Mouse (Mus musculus) CH12.LX (cell line): Measurements from ENCODE around the gene Klhl29. TPM values are rescaled to one million over a fixed set of nuclear protein-coding genes. Genes with fewer than 3 reads are reported as not detected.

Experiments used
- DNase-seq: peaks from one replicate; pipeline ENCODE4 v3.0.0-alpha.2; 2013; ENCODE audit errors: extremely low read depth
- H3K27ac ChIP-seq: 2 replicates; pipeline ENCODE4 v1.5.1; 2012; ENCODE audit warnings: low read depth, mild to moderate bottlenecking, control low read depth, moderate library complexity; ENCODE audit not compliant: insufficient read depth
- H3K27me3 ChIP-seq: replicated peaks from 2 replicates; pipeline ENCODE3; 2012; ENCODE audit warnings: inconsistent platforms
- H3K36me3 ChIP-seq, 2 experiments: replicated peaks in 1 of 2; 2 replicates each; pipeline versions ENCODE3 to v1.6.1; 2012; ENCODE audit warnings: inconsistent platforms in 1 of 2, low read length in 1 of 2, mild to moderate bottlenecking in 1 of 2, mixed read lengths in 1 of 2, moderate library complexity in 1 of 2; ENCODE audit not compliant: control insufficient read depth in 1 of 2, insufficient read depth in 1 of 2
- H3K4me1 ChIP-seq, 2 experiments: 2 replicates each; pipeline ENCODE4 v1.6.1; 2012; ENCODE audit warnings: inconsistent platforms in 1 of 2, moderate library complexity in 1 of 2; ENCODE audit not compliant: insufficient read depth in 2 of 2, control insufficient read depth in 1 of 2
- H3K4me2 ChIP-seq: 2 replicates; pipeline ENCODE4 v1.6.1; 2012; ENCODE audit warnings: low read depth, mild to moderate bottlenecking, control low read depth; ENCODE audit not compliant: poor library complexity, insufficient read depth, severe bottlenecking
- H3K4me3 ChIP-seq, 3 experiments: fragments of 150-350 bp in 1 of 3; sonication (generic) in 1 of 3; replicated peaks in 1 of 3; 2 replicates each; pipeline versions ENCODE3 to v1.5.1; 2011 to 2012; ENCODE audit warnings: low read depth in 2 of 3, low read length in 2 of 3, mild to moderate bottlenecking in 2 of 3, moderate library complexity in 2 of 3, control low read depth in 1 of 3, improper control_type of control experiment in 1 of 3, inconsistent platforms in 1 of 3, mixed read lengths in 1 of 3; ENCODE audit not compliant: poor library complexity in 1 of 3
- H3K79me2 ChIP-seq: replicated peaks from 2 replicates; pipeline ENCODE4 v1.6.1; 2012; ENCODE audit warnings: mild to moderate bottlenecking, moderate library complexity; ENCODE audit not compliant: control insufficient read depth, poor library complexity, insufficient read depth, severe bottlenecking; ENCODE audit errors: extremely low read depth
- H3K9ac ChIP-seq: 2 replicates; pipeline ENCODE4 v1.6.1; 2012; ENCODE audit warnings: low read depth, mild to moderate bottlenecking, control low read depth, moderate library complexity; ENCODE audit not compliant: insufficient read depth
- H3K9me3 ChIP-seq: replicated peaks from 2 replicates; pipeline ENCODE3; 2012; ENCODE audit warnings: low read length, inconsistent platforms, mixed read lengths
- CTCF ChIP-seq, 2 experiments: IDR thresholded peaks in 1 of 2; conservative IDR thresholded peaks in 1 of 2; 2 replicates each; pipeline ENCODE4 v1.5.1; 2011 to 2012; ENCODE audit warnings: low read depth in 2 of 2, low read length in 2 of 2, improper control_type of control experiment in 1 of 2, inconsistent platforms in 1 of 2, mild to moderate bottlenecking in 1 of 2, moderate library complexity in 1 of 2
- E2F4 ChIP-seq: IDR thresholded peaks from 2 replicates; pipeline ENCODE4 v1.6.1; 2011; ENCODE audit warnings: low read depth, low read length, improper control_type of control experiment; ENCODE audit not compliant: insufficient replicate concordance
- EP300 ChIP-seq: IDR thresholded peaks from 2 replicates; pipeline ENCODE4 v1.6.1; 2011; ENCODE audit warnings: low read length, improper control_type of control experiment
- ETS1 ChIP-seq: conservative IDR thresholded peaks from 2 replicates; pipeline ENCODE4 v1.6.1; 2012; ENCODE audit warnings: low read depth, mild to moderate bottlenecking, inconsistent platforms, low read length, improper control_type of control experiment, moderate library complexity
- GABPA ChIP-seq: IDR thresholded peaks from 2 replicates; pipeline ENCODE4 v1.6.1; 2012; ENCODE audit warnings: low read depth, low read length, improper control_type of control experiment, inconsistent platforms; ENCODE audit not compliant: insufficient replicate concordance
- JUN ChIP-seq: IDR thresholded peaks from 2 replicates; pipeline ENCODE4 v1.6.1; 2011; ENCODE audit warnings: low read depth, mild to moderate bottlenecking, low read length, improper control_type of control experiment, moderate library complexity; ENCODE audit not compliant: insufficient read depth
- KAT2A ChIP-seq: IDR thresholded peaks from 2 replicates; pipeline ENCODE4 v1.6.1; 2012; ENCODE audit warnings: low read length, improper control_type of control experiment, inconsistent platforms; ENCODE audit not compliant: insufficient replicate concordance
- MAFK ChIP-seq: IDR thresholded peaks from 2 replicates; pipeline ENCODE4 v1.6.1; 2011; ENCODE audit warnings: low read length, improper control_type of control experiment; ENCODE audit not compliant: insufficient replicate concordance
- MAX ChIP-seq: IDR thresholded peaks from 2 replicates; pipeline ENCODE4 v1.6.1; 2011; ENCODE audit warnings: low read length, improper control_type of control experiment
- MAZ ChIP-seq: IDR thresholded peaks from 2 replicates; pipeline ENCODE4 v1.6.1; 2012; ENCODE audit warnings: low read depth, mild to moderate bottlenecking, inconsistent platforms, low read length, improper control_type of control experiment, moderate library complexity
- MXI1 ChIP-seq: IDR thresholded peaks from 2 replicates; pipeline ENCODE4 v1.6.1; 2011; ENCODE audit warnings: mild to moderate bottlenecking, low read depth, low read length, improper control_type of control experiment
- MYC ChIP-seq: IDR thresholded peaks from 2 replicates; pipeline ENCODE4 v1.6.1; 2011; ENCODE audit warnings: low read depth, mild to moderate bottlenecking, improper control_type of control experiment, low read length
- NELFE ChIP-seq: IDR thresholded peaks from 2 replicates; pipeline ENCODE4 v1.6.1; 2011; ENCODE audit warnings: low read depth, low read length, improper control_type of control experiment
- NRF1 ChIP-seq: IDR thresholded peaks from 2 replicates; pipeline ENCODE4 v1.6.1; 2014; ENCODE audit warnings: low read depth, mild to moderate bottlenecking, inconsistent platforms, low read length, improper control_type of control experiment, moderate library complexity
- PAX5 ChIP-seq: IDR thresholded peaks from 2 replicates; pipeline ENCODE4 v1.6.1; 2012; ENCODE audit warnings: low read length, inconsistent platforms, mixed read lengths
- POLR2A ChIP-seq: IDR thresholded peaks from 2 replicates; pipeline ENCODE4 v1.6.1; 2011; ENCODE audit warnings: low read depth, mild to moderate bottlenecking, improper control_type of control experiment, low read length
- POLR2AphosphoS2 ChIP-seq: IDR thresholded peaks from 2 replicates; pipeline ENCODE4 v1.6.1; 2011; ENCODE audit warnings: low read depth, low read length, improper control_type of control experiment
- SIN3A ChIP-seq: IDR thresholded peaks from 2 replicates; pipeline ENCODE4 v1.6.1; 2012; ENCODE audit warnings: low read length, improper control_type of control experiment, inconsistent platforms
- SMC3 ChIP-seq: IDR thresholded peaks from 2 replicates; pipeline ENCODE4 v1.6.1; 2011; ENCODE audit warnings: low read depth, low read length, improper control_type of control experiment
- TBP ChIP-seq: conservative IDR thresholded peaks from 2 replicates; pipeline ENCODE4 v1.6.1; 2011; ENCODE audit warnings: low read depth, low read length, improper control_type of control experiment
- UBTF ChIP-seq: IDR thresholded peaks from 2 replicates; pipeline ENCODE4 v1.6.1; 2012; ENCODE audit warnings: low read depth, mild to moderate bottlenecking, inconsistent platforms, low read length, improper control_type of control experiment, moderate library complexity
- USF1 ChIP-seq: IDR thresholded peaks from 2 replicates; pipeline ENCODE4 v1.6.1; 2014; ENCODE audit warnings: low read depth, mild to moderate bottlenecking, inconsistent platforms, low read length, improper control_type of control experiment
- ZKSCAN1 ChIP-seq: IDR thresholded peaks from 2 replicates; pipeline ENCODE4 v1.6.1; 2012; ENCODE audit warnings: low read depth, inconsistent platforms, low read length, improper control_type of control experiment, borderline replicate concordance
- ZMIZ1 ChIP-seq: IDR thresholded peaks from 2 replicates; pipeline ENCODE4 v1.6.1; 2012; ENCODE audit warnings: low read depth, mild to moderate bottlenecking, inconsistent platforms, low read length, improper control_type of control experiment
- ZNF384 ChIP-seq: IDR thresholded peaks from 2 replicates; pipeline ENCODE4 v1.6.1; 2012; ENCODE audit warnings: low read depth, low read length, improper control_type of control experiment, inconsistent platforms
- dilution Hi-C: fragments of 300-500 bp; cut with MboI; formaldehyde crosslinking; loops from 2 replicates; pipeline ENCODE4 v1.14.3; 2020; ENCODE audit warnings: low sequenced_read_pairs; ENCODE audit not compliant: extremely low pct_unique_long_range_greater_than_20kb, extremely low pct_ligation_motif_present
- in situ Hi-C: fragments of 300-500 bp; cut with MboI; formaldehyde crosslinking; loops from 3 replicates; pipeline ENCODE4 v1.14.3; 2019; ENCODE audit warnings: low sequenced_read_pairs, low pct_ligation_motif_present, low pct_unique_long_range_greater_than_20kb, mixed read lengths
- polyA plus RNA-seq: library from polyadenylated mRNA; unstranded; fragments of >175 nt; gene quantifications from 2 replicates; pipeline ENCODE4 v1.2.1, GENCODE M21; 2012; ENCODE audit warnings: low read depth; ENCODE audit not compliant: insufficient read length
- total RNA-seq, 2 experiments: library from RNA; depleted of rRNA; stranded (reverse); fragments of 300-350 nt in 1 of 2; fragments of >200 nt in 1 of 2; gene quantifications; 2 replicates each; pipeline ENCODE4 v1.2.3; 2012 to 2014

The Klhl29 gene
- total and polyA plus RNA-seq, 3 experiments, result 0.04 TPM; not detected in 2

DNA sequence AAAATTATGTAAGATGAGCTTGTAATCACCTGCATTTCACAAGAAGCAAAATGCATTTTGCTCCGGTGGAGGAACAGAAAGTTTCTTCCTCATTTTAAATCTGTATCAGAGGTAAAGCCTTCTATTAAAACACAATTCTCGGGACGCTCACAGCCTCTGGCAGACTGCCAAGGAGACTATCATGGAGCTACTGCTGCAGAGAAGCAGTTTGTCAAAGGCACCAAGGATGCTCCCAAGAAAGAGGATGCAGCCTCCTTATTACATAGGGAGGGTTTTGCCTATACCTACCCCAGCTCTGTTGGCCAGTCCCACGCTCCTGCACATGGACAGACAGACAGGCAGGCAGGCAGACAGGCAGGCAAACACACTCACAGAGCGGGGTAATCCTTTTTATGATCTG, 16.4 kb downstream of the Klhl29 start:
- H3K4me1 ChIP-seq, result peaks cover 0 to 16% of the 10 kb centered on the region in 2 experiments; a peak in 2 of 4 replicates
- no peak overlapping the region for H3K4me3 ChIP-seq
- no peak overlapping the region for H3K4me2 ChIP-seq
- H3K9me3 ChIP-seq, result no peaks in the 10 kb centered on the region
- in situ Hi-C loops, result no loop called here
- H3K9ac ChIP-seq, result no peak overlapping the region
- no peak for TF ChIP-seq ZKSCAN1
- no peak for TF ChIP-seq PAX5
- no peak for TF ChIP-seq UBTF
- no peak for TF ChIP-seq GABPA
- TF ChIP-seq ZMIZ1, result no peak
- no peak for TF ChIP-seq ZNF384
- no peak for TF ChIP-seq POLR2AphosphoS2
- no peak for TF ChIP-seq KAT2A
- TF ChIP-seq TBP, result no peak
- no peak for TF ChIP-seq E2F4
- TF ChIP-seq, all 38 proteins: peak for 0
- H3K27ac ChIP-seq, result no peak overlapping the region
- H3K27me3 ChIP-seq, result no peaks in the 10 kb centered on the region
- H3K79me2 ChIP-seq, result no peaks in the 10 kb centered on the region
- dilution Hi-C loops, result no loop called here
- DNase-seq, result no peak
- no peaks in the 10 kb centered on the region for H3K36me3 ChIP-seq

DNA sequence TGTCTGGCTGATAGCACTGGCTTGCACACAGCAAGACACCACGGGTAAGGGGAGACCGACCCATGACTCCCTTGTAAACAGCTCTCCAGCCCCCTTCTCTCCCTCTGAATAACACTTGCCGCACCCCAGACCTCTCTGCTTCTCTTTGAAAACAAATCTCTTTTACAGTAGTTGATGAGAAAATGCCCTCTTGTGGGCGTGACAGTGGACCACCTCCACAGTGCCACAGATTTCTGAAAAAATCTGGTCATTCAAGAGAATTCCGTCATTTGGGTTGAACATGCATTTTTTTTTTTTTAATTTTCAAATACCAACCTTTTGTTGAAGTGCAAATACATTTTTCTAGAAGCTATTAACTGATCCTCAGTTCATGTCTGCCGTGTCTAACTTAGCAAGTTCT, 17.0 kb downstream of the Klhl29 start:
- no peak for DNase-seq
- Histone ChIP-seq H3K4me2 (no peak overlapping the region), H3K79me2 (no peaks in the 10 kb centered on the region), H3K9me3 (no peaks in the 10 kb centered on the region), H3K9ac (no peak overlapping the region), H3K27me3 (no peaks in the 10 kb centered on the region), H3K4me1 (peaks cover 0 to 11% of the 10 kb centered on the region in 2 experiments; a peak in 2 of 4 replicates), H3K27ac (no peak overlapping the region), H3K4me3 (no peak overlapping the region), H3K36me3 (no peaks in the 10 kb centered on the region)
- dilution Hi-C loops, result no loop called here
- TF ChIP-seq CTCF (conservative IDR thresholded peaks at IDR 0.05 in 1 of 2, IDR thresholded peaks at IDR 0.05 in 1 of 2; ENCODE audit: low read depth in 2 of 2, low read length in 2 of 2) (no peak), KAT2A (no peak), UBTF (no peak)
- in situ Hi-C loops, result no loop called here

DNA sequence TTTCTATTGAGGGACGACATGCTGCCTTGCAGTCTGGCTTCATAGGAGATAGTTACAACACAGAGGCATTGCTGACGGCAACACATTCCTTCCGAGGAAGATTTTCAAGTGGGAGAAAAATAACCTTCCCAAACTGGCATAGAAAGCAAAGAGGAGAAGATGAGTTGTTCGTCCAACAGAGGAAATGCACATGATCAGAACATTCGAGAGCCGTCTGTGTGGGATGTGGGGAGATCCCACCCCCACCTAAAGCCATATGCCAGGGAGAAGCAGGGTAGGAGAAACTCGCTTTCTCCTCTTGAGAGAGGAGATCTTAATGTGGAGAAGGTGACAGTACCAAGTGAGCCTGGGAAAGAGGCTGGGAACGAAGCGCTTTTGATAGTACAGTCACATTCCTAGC, 22.1 kb downstream of the Klhl29 start:
- no peak for TF ChIP-seq POLR2A
- TF ChIP-seq CTCF (conservative IDR thresholded peaks at IDR 0.05 in 1 of 2, IDR thresholded peaks at IDR 0.05 in 1 of 2; ENCODE audit: low read depth in 2 of 2, low read length in 2 of 2), result no peak
- no peak for TF ChIP-seq SIN3A
- TF ChIP-seq JUN, result no peak
- no peak for TF ChIP-seq NRF1
- TF ChIP-seq ZKSCAN1, result no peak
- no peak for TF ChIP-seq MYC
- TF ChIP-seq MAX, result no peak
- TF ChIP-seq TBP, result no peak
- TF ChIP-seq SMC3, result no peak
- no peak for TF ChIP-seq EP300
- TF ChIP-seq MAZ, result no peak
- no peak for TF ChIP-seq UBTF
- TF ChIP-seq MXI1, result no peak
- no peak for TF ChIP-seq USF1
- no peak for TF ChIP-seq ETS1
- TF ChIP-seq MAFK, result no peak
- no peak for TF ChIP-seq GABPA
- no peak for TF ChIP-seq NELFE
- dilution Hi-C loops, result no loop called here
- Histone ChIP-seq H3K4me2 (no peak overlapping the region), H3K36me3 (no peaks in the 10 kb centered on the region), H3K27me3 (no peaks in the 10 kb centered on the region), H3K27ac (no peak overlapping the region), H3K9ac (no peak overlapping the region), H3K4me3 (no peak overlapping the region), H3K9me3 (no peaks in the 10 kb centered on the region), H3K4me1 (no peaks in the 10 kb centered on the region), H3K79me2 (no peaks in the 10 kb centered on the region)
- DNase-seq, result no peak
- in situ Hi-C loops, result no loop called here
